Mouse (Mus musculus): ENCODE results near the gene 2610002M06Rik. TPM values are rescaled to one million over a fixed set of nuclear protein-coding genes. Genes with fewer than 3 reads are reported as not detected.

The 2610002M06Rik gene
- 6.1 TPM for polyA plus RNA-seq (2014; fragmentation: Illumina TruSeq; extraction: RNeasy Lipid Tissue Mini Kit (QIAGEN cat#74804); ENCODE audit: insufficient read depth, low read depth, low replicate concordance)

GRCm38 (mm10) chrX:107816218-107816554, at the start of gene 2610002M06Rik:
Gene 2610002M06Rik (minus strand): TSS chrX:107816334.

GRCm38 (mm10) chrX:107792290-107792689, 23.8 kb downstream of the 2610002M06Rik start, which contains the start of gene Tent5d:
Gene Tent5d (plus strand): TSS chrX:107792590.

Other genes starting within 250 kb of the 2610002M06Rik start
- not detected for gene Tbx22, start 148.4 kb downstream of the 2610002M06Rik start, polyA plus RNA-seq (2014; fragmentation: Illumina TruSeq; extraction: RNeasy Lipid Tissue Mini Kit (QIAGEN cat#74804); ENCODE audit: insufficient read depth, low read depth, low replicate concordance)
- gene Tent5d, start 23.7 kb downstream of the 2610002M06Rik start, polyA plus RNA-seq (2014; fragmentation: Illumina TruSeq; extraction: RNeasy Lipid Tissue Mini Kit (QIAGEN cat#74804); ENCODE audit: insufficient read depth, low read depth, low replicate concordance) = not detected
- not detected for gene Gm732, start 132.1 kb upstream of the 2610002M06Rik start, polyA plus RNA-seq (2014; fragmentation: Illumina TruSeq; extraction: RNeasy Lipid Tissue Mini Kit (QIAGEN cat#74804); ENCODE audit: insufficient read depth, low read depth, low replicate concordance)